In the genomic region with DNA sequence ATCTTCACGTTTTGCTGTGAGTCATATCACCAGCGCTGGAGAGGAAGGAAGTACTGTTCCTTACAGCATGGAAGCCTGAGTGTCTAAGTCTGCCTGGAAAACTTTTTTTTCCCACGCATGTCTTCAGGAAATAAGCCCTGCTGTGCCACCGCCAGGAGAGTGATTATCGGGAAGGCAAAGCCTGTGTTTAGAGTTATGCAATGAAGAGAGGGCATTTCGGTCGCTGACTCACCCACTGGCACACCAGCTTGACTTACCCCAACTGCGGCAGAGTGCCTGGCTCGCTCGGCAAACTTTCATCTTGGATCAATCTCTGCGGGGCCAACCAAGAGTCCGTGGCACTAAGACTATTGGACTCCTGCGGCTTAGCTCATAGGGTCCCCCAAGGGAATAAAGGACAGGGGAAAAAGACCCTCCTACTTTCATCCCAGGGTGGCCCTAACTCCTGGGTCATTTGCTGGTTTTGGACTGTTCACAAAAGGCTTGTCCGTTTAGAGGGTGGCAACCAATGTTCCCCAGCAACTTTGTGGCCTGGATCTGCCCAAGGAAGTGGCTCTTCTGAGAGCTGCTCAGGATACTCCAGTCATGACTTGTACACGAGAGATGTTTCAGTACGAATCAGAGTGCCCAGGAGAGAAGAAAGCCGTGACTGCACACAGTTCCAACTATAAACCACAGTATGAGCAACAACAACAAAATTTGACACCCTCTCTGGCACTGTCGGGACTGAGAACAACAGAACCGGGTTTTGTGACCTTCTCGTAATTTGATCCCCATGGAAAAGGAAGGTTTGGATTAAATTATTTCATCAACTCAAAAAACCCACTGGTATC, we compare ENCODE assay signal across 10 mouse cellular contexts.
A peak's percentile ranks its signal among the peaks of the same experiment; 100 is the strongest.
DNase-seq lines count a peak whose midpoint lies in the region; ATAC-seq lines count a peak whose summit lies in the region.
"Had no signal": no experiment of that assay in that cellular context is flagged by ENCODE, and none has a peak within 500 bp of the region (broad histone marks: within the 10 kb centered on the region; RNA-seq: fewer than 3 reads in every experiment).

No protein-coding gene starts in this region.

- DNase-seq in intestine, embryonic 14.5 days (ENCODE audit: low spot score): peak; percentile 48
- peak; percentile 88 for DNase-seq in NIH3T3 (ENCODE audit: low read depth)
- peak; percentile 75 for DNase-seq in lung, postnatal 36 days
- no peak for DNase-seq in left cerebral cortex, postnatal 36 days (ENCODE audit: low spot score in 2 of 2)
- DNase-seq in liver: no peak

- H3K36me3 ChIP-seq in intestine, embryonic 14.5 days (ENCODE audit: control insufficient read depth, insufficient read depth, low read length): no peaks in the 10 kb centered on the region
- H3K36me3 ChIP-seq in intestine, embryonic 16.5 days (ENCODE audit: control insufficient read depth, insufficient read depth, low read length): no peaks in the 10 kb centered on the region
- H3K36me3 ChIP-seq in embryonic facial prominence, embryonic 15.5 days: no peaks in the 10 kb centered on the region
- no peaks in the 10 kb centered on the region for H3K36me3 ChIP-seq in hindbrain, embryonic 16.5 days (ENCODE audit: control insufficient read depth, insufficient read depth, low read length)
- H3K36me3 ChIP-seq: forebrain, embryonic 12.5 days; neural tube, embryonic 12.5 days had no signal

- no peaks in the 10 kb centered on the region for H3K27me3 ChIP-seq in intestine, embryonic 14.5 days (replicated peaks; ENCODE audit: control insufficient read depth, insufficient read depth, low read length)
- no peaks in the 10 kb centered on the region for H3K27me3 ChIP-seq in intestine, embryonic 16.5 days (replicated peaks; ENCODE audit: control insufficient read depth, insufficient read depth, low read length)
- H3K27me3 ChIP-seq in embryonic facial prominence, embryonic 15.5 days: no peaks in the 10 kb centered on the region
- no peaks in the 10 kb centered on the region for H3K27me3 ChIP-seq in hindbrain, embryonic 16.5 days (replicated peaks; ENCODE audit: control insufficient read depth, insufficient read depth, low read length)
- H3K27me3 ChIP-seq: forebrain, embryonic 12.5 days; neural tube, embryonic 12.5 days had no signal

- peak overlapping the region; percentile 45; the same call in 1 of the 2 replicates for H3K27ac ChIP-seq in intestine, embryonic 14.5 days (ENCODE audit: low read depth)
- H3K27ac ChIP-seq in intestine, embryonic 16.5 days (ENCODE audit: low read length): no peak overlapping the region
- peak overlapping the region; percentile 81 for H3K27ac ChIP-seq in embryonic facial prominence, embryonic 15.5 days (replicated peaks)
- H3K27ac ChIP-seq in hindbrain, embryonic 16.5 days (ENCODE audit: low read depth, low read length): no peak overlapping the region
- H3K27ac ChIP-seq: forebrain, embryonic 12.5 days; neural tube, embryonic 12.5 days had no signal

- H3K4me3 ChIP-seq in intestine, embryonic 14.5 days (ENCODE audit: low read depth, low read length): no peak overlapping the region
- no peak overlapping the region for H3K4me3 ChIP-seq in intestine, embryonic 16.5 days (ENCODE audit: low read length)
- H3K4me3 ChIP-seq in embryonic facial prominence, embryonic 15.5 days (replicated peaks): no peak overlapping the region
- no peak overlapping the region for H3K4me3 ChIP-seq in hindbrain, embryonic 16.5 days (ENCODE audit: low read length)
- H3K4me3 ChIP-seq: forebrain, embryonic 12.5 days; neural tube, embryonic 12.5 days had no signal

- intact Hi-C loops in left cerebral cortex, postnatal 36 days (cut with DNase I): no loop called here

- H3K9me3 ChIP-seq in intestine, embryonic 14.5 days (ENCODE audit: control insufficient read depth, low read length): no peaks in the 10 kb centered on the region
- 0 out of 2 replicates have a peak, but pooled peaks cover 2% of the 10 kb centered on the region for H3K9me3 ChIP-seq in intestine, embryonic 16.5 days (ENCODE audit: control insufficient read depth, low read length)
- no peaks in the 10 kb centered on the region for H3K9me3 ChIP-seq in embryonic facial prominence, embryonic 15.5 days (replicated peaks)
- no peaks in the 10 kb centered on the region for H3K9me3 ChIP-seq in hindbrain, embryonic 16.5 days (ENCODE audit: control insufficient read depth, low read length)
- H3K9me3 ChIP-seq: forebrain, embryonic 12.5 days; neural tube, embryonic 12.5 days had no signal

- H3K4me1 ChIP-seq in intestine, embryonic 14.5 days (replicated peaks; ENCODE audit: control insufficient read depth, insufficient read depth, low read length): peaks cover 16% of the 10 kb centered on the region
- peaks cover 11% of the 10 kb centered on the region for H3K4me1 ChIP-seq in intestine, embryonic 16.5 days (ENCODE audit: control insufficient read depth, insufficient read depth, low read length)
- H3K4me1 ChIP-seq in embryonic facial prominence, embryonic 15.5 days: peaks cover 36% of the 10 kb centered on the region
- H3K4me1 ChIP-seq in hindbrain, embryonic 16.5 days (ENCODE audit: control insufficient read depth, insufficient read depth, low read depth, low read length): peaks cover 3% of the 10 kb centered on the region; the same call in 1 of the 2 replicates

- ATAC-seq in intestine, embryonic 14.5 days (replicated peaks; ENCODE audit: low FRiP score, low TSS enrichment, low read depth): no peak
- ATAC-seq in intestine, embryonic 16.5 days: no peak
- peak; percentile 58 for ATAC-seq in embryonic facial prominence, embryonic 15.5 days (ENCODE audit: insufficient number of reproducible peaks, low FRiP score, low TSS enrichment, low read depth)
- ATAC-seq in hindbrain, embryonic 16.5 days: no peak

- no peak overlapping the region for H3K9ac ChIP-seq in intestine, embryonic 14.5 days (ENCODE audit: low read length)
- no peak overlapping the region for H3K9ac ChIP-seq in intestine, embryonic 16.5 days (ENCODE audit: low read depth, low read length)
- no peak overlapping the region for H3K9ac ChIP-seq in embryonic facial prominence, embryonic 15.5 days
- H3K9ac ChIP-seq in hindbrain, embryonic 16.5 days (ENCODE audit: low read depth, low read length): no peak overlapping the region
- H3K9ac ChIP-seq: forebrain, embryonic 12.5 days; neural tube, embryonic 12.5 days had no signal

- H3K4me2 ChIP-seq in intestine, embryonic 14.5 days (ENCODE audit: low read length): no peak overlapping the region
- no peak overlapping the region for H3K4me2 ChIP-seq in intestine, embryonic 16.5 days (ENCODE audit: low read depth, low read length)
- H3K4me2 ChIP-seq in embryonic facial prominence, embryonic 15.5 days (replicated peaks): no peak overlapping the region
- no peak overlapping the region for H3K4me2 ChIP-seq in hindbrain, embryonic 16.5 days (ENCODE audit: low read length)
- H3K4me2 ChIP-seq: forebrain, embryonic 12.5 days; neural tube, embryonic 12.5 days had no signal

- WGBS in intestine, embryonic 14.5 days: 78% methylated on average over 20 of the region's 20 CpGs
- WGBS in intestine, embryonic 16.5 days: 79% methylated on average over 20 of the region's 20 CpGs
- 49% methylated on average over 20 of the region's 20 CpGs for WGBS in embryonic facial prominence, embryonic 15.5 days
- 73% methylated on average over 20 of the region's 20 CpGs for WGBS in hindbrain, embryonic 16.5 days

Comparison
In these comparisons a context has a peak if more than half of its experiments do, and no peak if none do; other contexts are left out.
1. H3K27ac ChIP-seq: peak in intestine, embryonic 14.5 days (single experiment) and embryonic facial prominence, embryonic 15.5 days (single experiment); none in intestine, embryonic 16.5 days (single experiment) and hindbrain, embryonic 16.5 days (single experiment).
2. DNase-seq: peak in intestine, embryonic 14.5 days (single experiment), NIH3T3 (single experiment) and lung, postnatal 36 days (single experiment); none in left cerebral cortex, postnatal 36 days (0 of 2) and liver (single experiment).